Mouse (Mus musculus) kidney, embryonic 14.5 days (tissue): ENCODE data around the gene Senp2. TPM values are rescaled to one million over a fixed set of nuclear protein-coding genes. Genes with fewer than 3 reads are reported as not detected.

ENCODE experiments used
- ATAC-seq: fragments of 200-750 bp; cut with Nextera tagmentation; 2 replicates; pipeline ENCODE4 v1.8.0; 2017; ENCODE audit warnings: moderate number of reproducible peaks, mild to moderate bottlenecking, moderate TSS enrichment, moderate library complexity; ENCODE audit not compliant: low FRiP score, low TSS enrichment
- H3K27ac ChIP-seq: fragments of 300-500 bp; sonication (generic); 2 replicates; pipeline ENCODE4 v1.5.1; 2014; ENCODE audit warnings: low read depth, mild to moderate bottlenecking, low read length, moderate library complexity, mixed read lengths
- H3K27me3 ChIP-seq: fragments of 300-500 bp; sonication (generic); 2 replicates; pipeline ENCODE4 v1.6.1; 2014; ENCODE audit warnings: mild to moderate bottlenecking, low read length; ENCODE audit not compliant: control insufficient read depth, insufficient read depth
- H3K36me3 ChIP-seq: fragments of 300-500 bp; sonication (generic); 2 replicates; pipeline ENCODE4 v1.6.1; 2014; ENCODE audit warnings: low read length, mixed read lengths; ENCODE audit not compliant: control insufficient read depth, insufficient read depth
- H3K4me1 ChIP-seq: fragments of 300-500 bp; sonication (generic); 2 replicates; pipeline ENCODE4 v1.6.1; 2014; ENCODE audit warnings: low read length, mixed read lengths; ENCODE audit not compliant: control insufficient read depth, insufficient read depth
- H3K4me2 ChIP-seq: fragments of 300-500 bp; sonication (generic); replicated peaks from 2 replicates; pipeline ENCODE4 v1.6.1; 2014; ENCODE audit warnings: low read depth, mild to moderate bottlenecking, low read length
- H3K4me3 ChIP-seq: fragments of 300-500 bp; sonication (generic); 2 replicates; pipeline ENCODE4 v1.5.1; 2014; ENCODE audit warnings: mild to moderate bottlenecking, low read length
- H3K9ac ChIP-seq: fragments of 300-500 bp; sonication (generic); 2 replicates; pipeline ENCODE4 v1.6.1; 2014; ENCODE audit warnings: low read depth, mild to moderate bottlenecking, low read length, moderate library complexity
- H3K9me3 ChIP-seq: fragments of 300-500 bp; sonication (generic); 2 replicates; pipeline ENCODE4 v1.6.1; 2016; ENCODE audit warnings: low read length; ENCODE audit not compliant: control insufficient read depth
- WGBS: fragments of 180-500 bp; shearing (Covaris S2); extraction: QIAGEN DNeasy Blood & Tissue Kit; methylation state at CpG from one replicate; pipeline ENCODE4 v1.1.7; 2014; 5-methylcytosine and 5-hydroxymethylcytosine counted together
- polyA plus RNA-seq: library from polyadenylated mRNA; unstranded; fragments of >200 nt; fragmentation: Nextera tagmentation; extraction: Ambion mirVana; gene quantifications from 2 replicates; pipeline ENCODE4 v1.2.1, GENCODE M21; 2014

The Senp2 gene
- polyA plus RNA-seq, 1 experiment from 2014 or later = 48.7 TPM

GRCm38 (mm10) chr16:22043830-22044229 lies 34.5 kb downstream of the Senp2 start:
- peaks cover 56% of the 10 kb centered on the region for H3K36me3 ChIP-seq
- 91% methylated on average over 4 of the region's 4 CpGs for WGBS
- ATAC-seq = no peak
- H3K9ac ChIP-seq = no peak overlapping the region
- H3K4me1 ChIP-seq = no peaks in the 10 kb centered on the region
- no peaks in the 10 kb centered on the region for H3K9me3 ChIP-seq
- no peak overlapping the region for H3K27ac ChIP-seq
- no peak overlapping the region for H3K4me3 ChIP-seq
- no peaks in the 10 kb centered on the region for H3K27me3 ChIP-seq
- no peak overlapping the region for H3K4me2 ChIP-seq

GRCm38 (mm10) chr16:22045930-22046329 lies 36.6 kb downstream of the Senp2 start:
- Histone ChIP-seq H3K27me3 (no peaks in the 10 kb centered on the region), H3K9ac (no peak overlapping the region), H3K4me2 (no peak overlapping the region), H3K36me3 (peaks cover 40% of the 10 kb centered on the region), H3K27ac (no peak overlapping the region), H3K4me3 (no peak overlapping the region), H3K9me3 (no peaks in the 10 kb centered on the region), H3K4me1 (no peaks in the 10 kb centered on the region)
- WGBS = 96% methylated on average over 3 of the region's 3 CpGs
- ATAC-seq = no peak

GRCm38 (mm10) chr16:22046739-22047366 lies 37.6 kb downstream of the Senp2 start:
- H3K4me2 ChIP-seq = no peak overlapping the region
- H3K27ac ChIP-seq = no peak overlapping the region
- no peaks in the 10 kb centered on the region for H3K9me3 ChIP-seq
- WGBS = 90% methylated on average over 10 of the region's 10 CpGs
- H3K4me1 ChIP-seq = no peaks in the 10 kb centered on the region
- H3K36me3 ChIP-seq = peaks cover 34% of the 10 kb centered on the region
- no peak overlapping the region for H3K9ac ChIP-seq
- H3K27me3 ChIP-seq = no peaks in the 10 kb centered on the region
- no peak for ATAC-seq
- H3K4me3 ChIP-seq = no peak overlapping the region

GRCm38 (mm10) chr16:22053411-22053810 lies 44.1 kb downstream of the Senp2 start:
- Histone ChIP-seq H3K4me1 (no peaks in the 10 kb centered on the region), H3K9ac (no peak overlapping the region), H3K27me3 (no peaks in the 10 kb centered on the region), H3K4me3 (no peak overlapping the region), H3K9me3 (no peaks in the 10 kb centered on the region), H3K36me3 (peaks cover 3% of the 10 kb centered on the region; the same call in 1 of the 2 replicates), H3K4me2 (no peak overlapping the region), H3K27ac (no peak overlapping the region)
- WGBS = 93% methylated on average over 21 of the region's 21 CpGs
- ATAC-seq = no peak

- no peak for ATAC-seq
- Histone ChIP-seq H3K36me3 (peaks cover 38% of the 10 kb centered on the region), H3K4me2 (no peak overlapping the region), H3K9me3 (no peaks in the 10 kb centered on the region), H3K4me3 (no peak overlapping the region), H3K9ac (no peak overlapping the region), H3K27me3 (no peaks in the 10 kb centered on the region), H3K4me1 (no peaks in the 10 kb centered on the region), H3K27ac (no peak overlapping the region)
- 88% methylated on average over 6 of the region's 6 CpGs for WGBS
Measured at GRCm38 (mm10) chr16:22057498-22057897, 48.2 kb downstream of the Senp2 start.

GRCm38 (mm10) chr16:22058871-22059270 lies 49.6 kb downstream of the Senp2 start:
- H3K9ac ChIP-seq = no peak overlapping the region
- H3K36me3 ChIP-seq = peaks cover 52% of the 10 kb centered on the region
- 92% methylated on average over 7 of the region's 7 CpGs for WGBS
- H3K4me2 ChIP-seq = no peak overlapping the region
- no peak overlapping the region for H3K4me3 ChIP-seq
- H3K27me3 ChIP-seq = no peaks in the 10 kb centered on the region
- H3K4me1 ChIP-seq = no peaks in the 10 kb centered on the region
- ATAC-seq = no peak
- no peaks in the 10 kb centered on the region for H3K9me3 ChIP-seq
- H3K27ac ChIP-seq = no peak overlapping the region

- ATAC-seq = no peak
- peaks cover 67% of the 10 kb centered on the region for H3K36me3 ChIP-seq
- 96% methylated on average over 10 of the region's 10 CpGs for WGBS
Measured at GRCm38 (mm10) chr16:22060416-22060815, 51.1 kb downstream of the Senp2 start.

GRCm38 (mm10) chr16:22061555-22062160 lies 52.4 kb downstream of the Senp2 start:
- Histone ChIP-seq H3K36me3 (peaks cover 80% of the 10 kb centered on the region), H3K9me3 (no peaks in the 10 kb centered on the region), H3K27ac (no peak overlapping the region), H3K4me1 (no peaks in the 10 kb centered on the region), H3K9ac (no peak overlapping the region), H3K27me3 (no peaks in the 10 kb centered on the region), H3K4me3 (no peak overlapping the region), H3K4me2 (no peak overlapping the region)
- WGBS = 80% methylated on average over 14 of the region's 14 CpGs
- no peak for ATAC-seq

More at GRCm38 (mm10) chr16:22060416-22060815, 51.1 kb downstream of the Senp2 start:
- no peak overlapping the region for H3K4me2 ChIP-seq
- H3K4me3 ChIP-seq = no peak overlapping the region
- no peak overlapping the region for H3K27ac ChIP-seq
- no peaks in the 10 kb centered on the region for H3K27me3 ChIP-seq
- H3K9ac ChIP-seq = no peak overlapping the region
- no peaks in the 10 kb centered on the region for H3K4me1 ChIP-seq
- no peaks in the 10 kb centered on the region for H3K9me3 ChIP-seq

GRCm38 (mm10) chr16:22062284-22062683 lies 53.0 kb downstream of the Senp2 start:
- WGBS = 54% methylated on average over 4 of the region's 4 CpGs
- H3K27ac ChIP-seq = no peak overlapping the region
- H3K4me2 ChIP-seq = no peak overlapping the region
- no peaks in the 10 kb centered on the region for H3K4me1 ChIP-seq
- H3K9ac ChIP-seq = no peak overlapping the region
- no peak for ATAC-seq
- no peaks in the 10 kb centered on the region for H3K9me3 ChIP-seq
- peaks cover 86% of the 10 kb centered on the region for H3K36me3 ChIP-seq
- H3K4me3 ChIP-seq = no peak overlapping the region
- no peaks in the 10 kb centered on the region for H3K27me3 ChIP-seq
